Mouse (Mus musculus) heart, embryonic 11.5 days (tissue): ENCODE results near the gene Ceacam13. TPM values are rescaled to one million over a fixed set of nuclear protein-coding genes. Genes with fewer than 3 reads are reported as not detected.
"Not testable (repeated sequence)": the region's sequence is repeated elsewhere in the genome, so short reads cannot be mapped to it uniquely, and the experiment has no call there.

Source experiments
- ATAC-seq: fragments of 200-750 bp; cut with Nextera tagmentation; replicated peaks from 2 replicates; pipeline ENCODE4 v1.8.0; 2017; ENCODE audit warnings: moderate library complexity; ENCODE audit not compliant: insufficient number of reproducible peaks, low FRiP score, low TSS enrichment
- H3K27ac ChIP-seq: fragments of 300-500 bp; sonication (generic); 2 replicates; pipeline ENCODE4 v1.5.1; 2014; ENCODE audit warnings: mild to moderate bottlenecking, low read depth, low read length
- H3K27me3 ChIP-seq: fragments of 300-500 bp; sonication (generic); 2 replicates; pipeline ENCODE4 v1.6.1; 2014; ENCODE audit warnings: mild to moderate bottlenecking, low read length, mixed read lengths; ENCODE audit not compliant: control insufficient read depth, insufficient read depth
- H3K36me3 ChIP-seq: fragments of 300-500 bp; sonication (generic); 2 replicates; pipeline ENCODE4 v1.6.1; 2014; ENCODE audit warnings: mild to moderate bottlenecking, low read length, moderate library complexity, mixed read lengths; ENCODE audit not compliant: control insufficient read depth, insufficient read depth
- H3K4me1 ChIP-seq: fragments of 300-500 bp; sonication (generic); 2 replicates; pipeline ENCODE4 v1.6.1; 2014; ENCODE audit warnings: low read length; ENCODE audit not compliant: control insufficient read depth, insufficient read depth
- H3K4me2 ChIP-seq: fragments of 300-500 bp; sonication (generic); 2 replicates; pipeline ENCODE4 v1.6.1; 2014; ENCODE audit warnings: mild to moderate bottlenecking, moderate library complexity
- H3K4me3 ChIP-seq: fragments of 300-500 bp; sonication (generic); 2 replicates; pipeline ENCODE4 v1.5.1; 2014; ENCODE audit warnings: low read depth, low read length
- H3K9ac ChIP-seq: fragments of 300-500 bp; sonication (generic); 2 replicates; pipeline ENCODE4 v1.6.1; 2014; ENCODE audit warnings: mild to moderate bottlenecking, low read depth, low read length, moderate library complexity
- H3K9me3 ChIP-seq: fragments of 300-500 bp; sonication (generic); replicated peaks from 2 replicates; pipeline ENCODE4 v1.6.1; 2016; ENCODE audit warnings: low read length; ENCODE audit not compliant: control insufficient read depth
- WGBS: fragments of 180-500 bp; shearing (Covaris S2); extraction: QIAGEN DNeasy Blood & Tissue Kit; methylation state at CpG from one replicate; pipeline ENCODE4 v1.1.7; 2014; ENCODE audit not compliant: insufficient replicate concordance; 5-methylcytosine and 5-hydroxymethylcytosine counted together
- microRNA-seq: library from miRNA; unstranded; fragments of <30 nt; microRNA quantifications from one replicate; pipeline ENCODE4, GENCODE M21; 2016; ENCODE audit warnings: borderline number of aligned reads
- polyA plus RNA-seq: library from polyadenylated mRNA; unstranded; fragments of >200 nt; fragmentation: Nextera tagmentation; extraction: Ambion mirVana; gene quantifications from 2 replicates; pipeline ENCODE4 v1.2.1, GENCODE M21; 2014

Gene Ceacam13
- polyA plus RNA-seq, result not detected in 2 replicates

DNA sequence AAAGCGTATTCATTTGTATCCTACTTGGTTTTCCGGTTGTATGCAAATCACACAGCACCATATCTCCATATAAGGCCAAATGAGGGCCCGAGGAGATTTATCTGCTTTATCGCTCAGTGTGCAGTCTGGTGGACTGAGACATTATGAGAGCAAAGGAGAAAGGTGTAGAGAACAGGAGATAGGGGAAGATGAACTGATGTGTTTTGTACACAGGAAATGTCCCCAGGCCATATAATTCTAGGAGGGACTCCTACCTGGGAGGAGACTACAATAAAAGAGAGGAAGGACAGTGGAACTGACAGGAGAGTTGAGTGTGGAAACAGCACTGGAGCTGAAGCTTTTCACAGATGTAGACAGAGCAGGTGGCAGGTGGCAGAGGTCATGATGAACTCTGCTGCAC, at the start of gene Ceacam13:
Gene Ceacam13 (plus strand): TSS at position 301 of the 400 bp plus-strand sequence.
- Histone ChIP-seq H3K4me1 (no peaks in the 10 kb centered on the region), H3K9me3 (peaks cover 27% of the 10 kb centered on the region), H3K9ac (no peak within 1 kb of the TSS), H3K27me3 (no peaks in the 10 kb centered on the region), H3K27ac (no peak within 1 kb of the TSS), H3K36me3 (no peaks in the 10 kb centered on the region), H3K4me3 (no peak within 1 kb of the TSS), H3K4me2 (no peak within 1 kb of the TSS)
- no peak for ATAC-seq
- 66% methylated on average over 4 of the region's 4 CpGs for WGBS

GRCm38 (mm10) chr7:17971824-17972223, 37.9 kb upstream of the Ceacam13 start, which contains the start of gene Ceacam11:
TSS of gene Ceacam11 (plus strand) at chr7:17972124.
- Histone ChIP-seq H3K36me3 (no peaks in the 10 kb centered on the region), H3K4me1 (no peaks in the 10 kb centered on the region), H3K4me2 (no peak within 1 kb of the TSS), H3K27ac (no peak within 1 kb of the TSS), H3K27me3 (no peaks in the 10 kb centered on the region), H3K9me3 (peaks cover 18% of the 10 kb centered on the region), H3K4me3 (no peak within 1 kb of the TSS), H3K9ac (no peak within 1 kb of the TSS)
- WGBS, result 72% methylated on average over 4 of the region's 4 CpGs
- no peak for ATAC-seq

DNA sequence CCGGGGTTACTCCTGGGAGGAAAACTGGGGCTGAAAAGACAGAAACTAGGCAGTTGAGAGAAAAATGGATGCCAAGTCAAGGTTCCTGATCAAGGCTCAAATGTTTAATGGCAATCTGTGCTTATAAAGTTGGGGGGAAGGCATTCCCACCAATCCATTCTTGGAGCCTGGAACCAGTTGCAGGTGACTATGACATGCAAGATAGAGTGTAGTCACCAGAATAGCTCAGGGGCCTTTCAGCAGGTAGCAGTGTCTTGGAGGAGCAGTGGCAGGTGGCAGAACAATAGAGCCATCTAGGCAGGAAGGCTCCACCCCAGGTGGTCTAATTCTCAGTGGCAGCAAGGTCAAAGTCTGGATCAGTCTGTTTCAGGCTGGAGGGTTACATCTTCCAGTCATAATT, 8.6 kb upstream of the Ceacam13 start:
- H3K9me3 ChIP-seq, ATAC-seq, H3K4me2 ChIP-seq, H3K4me1 ChIP-seq, H3K27me3 ChIP-seq, H3K27ac ChIP-seq, H3K4me3 ChIP-seq, H3K9ac ChIP-seq, H3K36me3 ChIP-seq: not testable (repeated sequence)
- WGBS, result 81% methylated on average over 1 of the region's 1 CpGs

GRCm38 (mm10) chr7:18065629-18066028, 55.9 kb downstream of the Ceacam13 start, which contains the start of gene Ceacam12:
TSS of gene Ceacam12 (plus strand) at chr7:18065929.
- Histone ChIP-seq H3K4me2 (no peak within 1 kb of the TSS), H3K27ac (no peak within 1 kb of the TSS), H3K9me3 (peaks cover 46% of the 10 kb centered on the region), H3K4me1 (no peaks in the 10 kb centered on the region), H3K9ac (no peak within 1 kb of the TSS), H3K27me3 (no peaks in the 10 kb centered on the region), H3K4me3 (no peak within 1 kb of the TSS), H3K36me3 (no peaks in the 10 kb centered on the region)
- ATAC-seq, result no peak
- 58% methylated on average over 1 of the region's 1 CpGs for WGBS

Small RNAs within 50 kb of the gene (microRNA-seq; reads per million reads assigned to microRNA genes)
- gene Gm22414, result not detected

Other genes starting within 250 kb of the Ceacam13 start
- not detected in 2 replicates for gene Ceacam14, start 197.3 kb upstream of the Ceacam13 start, polyA plus RNA-seq
- not detected in 2 replicates for gene Gm5155, start 138.1 kb upstream of the Ceacam13 start, polyA plus RNA-seq
- gene Ceacam11, start 37.8 kb upstream of the Ceacam13 start, polyA plus RNA-seq, result not detected in 2 replicates
- gene Ceacam12, start 56.0 kb downstream of the Ceacam13 start, polyA plus RNA-seq, result not detected in 2 replicates
- not detected in 2 replicates for gene Igfl3, start 166.6 kb downstream of the Ceacam13 start, polyA plus RNA-seq
- not detected in 2 replicates for gene Mill1, start 235.5 kb downstream of the Ceacam13 start, polyA plus RNA-seq